Mouse (Mus musculus): ENCODE measurements around the gene Cyb561a3. TPM values are rescaled to one million over a fixed set of nuclear protein-coding genes. Genes with fewer than 3 reads are reported as not detected.
A peak's percentile ranks its signal among the peaks of the same experiment; 100 is the strongest.

The Cyb561a3 gene
- polyA plus RNA-seq, 1 experiment from 2014 or later, result 18.0 TPM

- peak overlapping the region; percentile 61 for H3K9ac ChIP-seq (ENCODE audit: low read length)
- peak overlapping the region; percentile 53 for H3K4me2 ChIP-seq (ENCODE audit: low read length)
- DNase-seq (ENCODE audit: low spot score) (peak; percentile 94), ATAC-seq (replicated peaks; ENCODE audit: low FRiP score, low TSS enrichment, low read depth) (peak; percentile 61; the same call in 1 of the 2 replicates)
- peaks cover 19% of the 10 kb centered on the region for H3K36me3 ChIP-seq (ENCODE audit: control insufficient read depth, insufficient read depth, low read length)
- no peaks in the 10 kb centered on the region for H3K27me3 ChIP-seq (replicated peaks; ENCODE audit: control insufficient read depth, insufficient read depth, low read length)
- H3K4me3 ChIP-seq (ENCODE audit: low read depth, low read length), result peak overlapping the region; percentile 29
- no peaks in the 10 kb centered on the region for H3K9me3 ChIP-seq (ENCODE audit: control insufficient read depth, low read length)
- H3K4me1 ChIP-seq (replicated peaks; ENCODE audit: control insufficient read depth, insufficient read depth, low read length), result peaks cover 25% of the 10 kb centered on the region
- WGBS, result 2% methylated on average over 9 of the region's 9 CpGs
- H3K27ac ChIP-seq (ENCODE audit: low read depth), result peak overlapping the region; percentile 92
These were observed 25.8 kb downstream of the Cyb561a3 start for GRCm38 (mm10) chr19:10602787-10603186.

GRCm38 (mm10) chr19:10603660-10604523 lies 26.9 kb downstream of the Cyb561a3 start:
- DNase-seq (ENCODE audit: low spot score) (no peak), ATAC-seq (replicated peaks; ENCODE audit: low FRiP score, low TSS enrichment, low read depth) (no peak)
- H3K36me3 ChIP-seq (ENCODE audit: control insufficient read depth, insufficient read depth, low read length), result peaks cover 20% of the 10 kb centered on the region
- H3K9me3 ChIP-seq (ENCODE audit: control insufficient read depth, low read length), result no peaks in the 10 kb centered on the region
- no peaks in the 10 kb centered on the region for H3K27me3 ChIP-seq (replicated peaks; ENCODE audit: control insufficient read depth, insufficient read depth, low read length)
- H3K4me2 ChIP-seq (ENCODE audit: low read length), result peak overlapping the region; percentile 69; the same call in 1 of the 2 replicates
- no peak overlapping the region for H3K4me3 ChIP-seq (ENCODE audit: low read depth, low read length)
- H3K27ac ChIP-seq (ENCODE audit: low read depth), result 0 out of 2 replicates have a peak overlapping the region, but pooled peaks have one; percentile 92
- peak overlapping the region; percentile 53; the same call in 1 of the 2 replicates for H3K9ac ChIP-seq (ENCODE audit: low read length)
- H3K4me1 ChIP-seq (replicated peaks; ENCODE audit: control insufficient read depth, insufficient read depth, low read length), result peaks cover 26% of the 10 kb centered on the region
- 82% methylated on average over 18 of the region's 18 CpGs for WGBS

GRCm38 (mm10) chr19:10604534-10604933 lies 27.6 kb downstream of the Cyb561a3 start:
- Histone ChIP-seq H3K9me3 (ENCODE audit: control insufficient read depth, low read length) (no peaks in the 10 kb centered on the region), H3K36me3 (ENCODE audit: control insufficient read depth, insufficient read depth, low read length) (peaks cover 24% of the 10 kb centered on the region), H3K4me2 (ENCODE audit: low read length) (peak overlapping the region; percentile 69), H3K9ac (ENCODE audit: low read length) (peak overlapping the region; percentile 53), H3K4me1 (replicated peaks; ENCODE audit: control insufficient read depth, insufficient read depth, low read length) (peaks cover 26% of the 10 kb centered on the region), H3K27me3 (replicated peaks; ENCODE audit: control insufficient read depth, insufficient read depth, low read length) (no peaks in the 10 kb centered on the region), H3K27ac (ENCODE audit: low read depth) (peak overlapping the region; percentile 92), H3K4me3 (ENCODE audit: low read depth, low read length) (peak overlapping the region; percentile 98)
- WGBS, result 38% methylated on average over 3 of the region's 3 CpGs
- DNase-seq (ENCODE audit: low spot score), result no peak
- ATAC-seq (replicated peaks; ENCODE audit: low FRiP score, low TSS enrichment, low read depth), result no peak

GRCm38 (mm10) chr19:10605293-10605900 lies 28.4 kb downstream of the Cyb561a3 start, which contains the start of the genes Ddb1 and Tkfc:
Gene Ddb1, plus strand, starts transcription at chr19:10605327.
Gene Tkfc, minus strand, starts transcription at chr19:10605654.
- under 1% methylated on average over 49 of the region's 49 CpGs for WGBS
- Histone ChIP-seq H3K4me1 (replicated peaks; ENCODE audit: control insufficient read depth, insufficient read depth, low read length) (peaks cover 26% of the 10 kb centered on the region), H3K4me2 (ENCODE audit: low read length) (peak within 1 kb of the TSS; percentile 77), H3K27me3 (replicated peaks; ENCODE audit: control insufficient read depth, insufficient read depth, low read length) (no peaks in the 10 kb centered on the region), H3K4me3 (ENCODE audit: low read depth, low read length) (peak within 1 kb of the TSS; percentile 98), H3K9ac (ENCODE audit: low read length) (peak within 1 kb of the TSS; percentile 98), H3K27ac (ENCODE audit: low read depth) (peak within 1 kb of the TSS; percentile 92), H3K9me3 (ENCODE audit: control insufficient read depth, low read length) (no peaks in the 10 kb centered on the region), H3K36me3 (ENCODE audit: control insufficient read depth, insufficient read depth, low read length) (peaks cover 32% of the 10 kb centered on the region)
- ATAC-seq (replicated peaks; ENCODE audit: low FRiP score, low TSS enrichment, low read depth) (peak; percentile 96), DNase-seq (ENCODE audit: low spot score) (peak; percentile 98)

- Histone ChIP-seq H3K9me3 (ENCODE audit: control insufficient read depth, low read length) (no peaks in the 10 kb centered on the region), H3K4me3 (ENCODE audit: low read depth, low read length) (peak overlapping the region; percentile 98), H3K27ac (ENCODE audit: low read depth) (peak overlapping the region; percentile 92), H3K4me1 (replicated peaks; ENCODE audit: control insufficient read depth, insufficient read depth, low read length) (peaks cover 26% of the 10 kb centered on the region), H3K4me2 (ENCODE audit: low read length) (peak overlapping the region; percentile 77), H3K27me3 (replicated peaks; ENCODE audit: control insufficient read depth, insufficient read depth, low read length) (no peaks in the 10 kb centered on the region), H3K36me3 (ENCODE audit: control insufficient read depth, insufficient read depth, low read length) (peaks cover 39% of the 10 kb centered on the region), H3K9ac (ENCODE audit: low read length) (peak overlapping the region; percentile 98)
- WGBS, result 5% methylated on average over 20 of the region's 20 CpGs
- ATAC-seq (replicated peaks; ENCODE audit: low FRiP score, low TSS enrichment, low read depth), result peak; percentile 9; the same call in 1 of the 2 replicates
- no peak for DNase-seq (ENCODE audit: low spot score)
These were observed 29.1 kb downstream of the Cyb561a3 start for GRCm38 (mm10) chr19:10605901-10606622.

- ATAC-seq (replicated peaks; ENCODE audit: low FRiP score, low TSS enrichment, low read depth), result no peak
- peaks cover 65% of the 10 kb centered on the region for H3K36me3 ChIP-seq (ENCODE audit: control insufficient read depth, insufficient read depth, low read length)
- H3K4me3 ChIP-seq (ENCODE audit: low read depth, low read length), result no peak overlapping the region
- H3K4me2 ChIP-seq (ENCODE audit: low read length), result no peak overlapping the region
- no peak for DNase-seq (ENCODE audit: low spot score)
- H3K27ac ChIP-seq (ENCODE audit: low read depth), result no peak overlapping the region
- H3K4me1 ChIP-seq (replicated peaks; ENCODE audit: control insufficient read depth, insufficient read depth, low read length), result peaks cover 20% of the 10 kb centered on the region
- H3K9me3 ChIP-seq (ENCODE audit: control insufficient read depth, low read length), result no peaks in the 10 kb centered on the region
- no peaks in the 10 kb centered on the region for H3K27me3 ChIP-seq (replicated peaks; ENCODE audit: control insufficient read depth, insufficient read depth, low read length)
- 75% methylated on average over 5 of the region's 5 CpGs for WGBS
- no peak overlapping the region for H3K9ac ChIP-seq (ENCODE audit: low read length)
These were observed 31.7 kb downstream of the Cyb561a3 start for GRCm38 (mm10) chr19:10608573-10609240.

- H3K4me2 ChIP-seq (ENCODE audit: low read length), result peak within 1 kb of the TSS; percentile 98
- peak within 1 kb of the TSS; percentile 31 for H3K4me3 ChIP-seq (ENCODE audit: low read depth, low read length)
- H3K27me3 ChIP-seq (replicated peaks; ENCODE audit: control insufficient read depth, insufficient read depth, low read length), result no peaks in the 10 kb centered on the region
- DNase-seq (ENCODE audit: low spot score), result peak; percentile 83
- H3K9me3 ChIP-seq (ENCODE audit: control insufficient read depth, low read length), result no peaks in the 10 kb centered on the region
- H3K27ac ChIP-seq (ENCODE audit: low read depth), result no peak within 1 kb of the TSS
- H3K36me3 ChIP-seq (ENCODE audit: control insufficient read depth, insufficient read depth, low read length), result peaks cover 21% of the 10 kb centered on the region
- peaks cover 17% of the 10 kb centered on the region for H3K4me1 ChIP-seq (replicated peaks; ENCODE audit: control insufficient read depth, insufficient read depth, low read length)
- 1% methylated on average over 32 of the region's 32 CpGs for WGBS
- H3K9ac ChIP-seq (ENCODE audit: low read length), result peak within 1 kb of the TSS; percentile 43
- peak; percentile 76 for ATAC-seq (replicated peaks; ENCODE audit: low FRiP score, low TSS enrichment, low read depth)
These were observed 57.3 kb downstream of the Cyb561a3 start, which contains the start of gene Vwce for GRCm38 (mm10) chr19:10634106-10634871. Gene Vwce, plus strand, starts transcription at chr19:10634213.

Data from intestine, embryonic 14.5 days (tissue).